Mouse (Mus musculus) frontal cortex, postnatal 25 days (tissue): ENCODE data around the gene Akr1cl.
A peak's percentile ranks its signal among the peaks of the same experiment; 100 is the strongest.

Experiments used
- DNase-seq, 2 experiments: peaks; one replicate each; pipeline ENCODE4 v3.0.0; 2022; ENCODE audit warnings: low spot score in 2 of 2

Gene Akr1cl

DNA sequence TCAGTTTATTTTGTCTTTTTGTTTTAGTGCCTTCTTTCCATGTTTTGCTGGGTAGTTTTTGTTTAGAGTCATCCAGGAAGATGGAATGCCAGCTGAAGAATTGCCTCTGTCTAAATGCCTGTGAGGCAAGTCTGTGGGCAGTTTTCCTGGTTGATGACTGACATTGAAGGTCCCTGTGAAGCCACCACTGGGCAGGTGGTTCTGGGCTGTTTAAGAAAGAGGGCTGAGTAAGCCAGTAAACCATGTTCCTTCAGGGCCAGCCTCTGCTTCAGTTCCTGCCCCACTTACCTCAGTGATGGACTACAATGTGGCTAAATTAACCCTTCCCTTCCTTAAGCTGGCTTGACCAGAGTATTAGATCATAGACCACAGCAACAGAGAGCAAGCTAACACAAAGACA lies 44.4 kb downstream of the Akr1cl start:
- DNase-seq: no peak

DNA sequence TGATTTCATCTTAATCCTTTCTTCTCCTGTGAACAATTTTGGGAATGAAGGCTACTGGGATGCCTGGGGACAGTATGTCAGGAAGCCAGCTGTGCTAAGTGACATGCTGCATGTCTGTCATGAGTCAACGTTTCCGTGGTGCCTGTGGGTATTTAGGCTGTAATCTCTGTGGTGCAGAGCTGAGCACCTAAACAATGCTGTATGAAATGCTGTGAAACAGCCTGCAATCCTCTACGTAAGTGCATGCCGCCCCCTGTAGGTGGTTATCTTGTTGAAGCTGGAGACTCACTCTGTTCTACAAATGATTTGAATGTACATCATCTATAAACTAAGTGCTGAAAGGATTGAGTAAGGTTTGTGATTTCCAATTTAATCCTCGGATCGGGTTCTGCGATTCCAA lies 46.4 kb downstream of the Akr1cl start:
- peak; percentile 54 to 61 for DNase-seq

DNA sequence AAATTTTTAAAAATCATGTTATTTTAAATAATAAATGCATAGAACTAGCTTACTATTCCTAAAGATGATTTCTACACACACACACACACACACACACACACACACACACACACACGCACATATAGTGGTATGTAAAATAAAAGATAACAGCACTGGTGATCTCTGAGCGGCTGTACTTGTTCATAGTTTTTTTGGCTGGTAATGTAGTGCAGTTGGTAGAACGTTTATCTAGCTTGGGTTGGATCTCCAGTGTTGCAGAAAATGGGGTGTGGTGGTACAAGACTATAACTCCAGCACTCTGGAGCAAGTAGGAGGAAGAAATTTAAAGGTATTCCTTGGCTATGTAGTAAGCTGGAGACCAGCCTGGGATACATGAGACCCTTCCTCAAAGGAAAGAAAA lies 49.3 kb downstream of the Akr1cl start:
- DNase-seq: no peak

DNA sequence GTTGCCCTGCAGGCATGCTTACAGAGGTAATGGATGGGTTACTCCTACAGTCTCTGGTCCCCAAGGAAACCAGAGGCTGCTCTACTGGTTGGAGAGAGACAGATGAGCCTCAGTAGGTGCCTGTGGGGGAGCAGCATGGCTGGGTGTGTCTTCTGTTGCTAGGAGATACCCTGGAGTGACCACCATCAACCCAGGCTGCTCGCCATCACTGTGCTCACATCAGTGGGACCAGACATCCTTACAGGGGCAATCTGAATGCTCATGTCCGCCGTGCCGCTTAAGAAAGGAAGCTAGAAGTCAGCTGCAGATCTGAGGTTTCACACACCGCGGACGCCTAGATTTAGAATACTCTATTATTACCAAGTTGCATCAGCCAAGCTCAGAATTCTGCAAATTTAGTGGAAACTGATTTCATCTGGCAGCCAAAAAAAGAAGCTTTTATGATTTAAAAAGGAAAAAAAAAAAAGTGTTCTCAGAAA lies 54.2 kb downstream of the Akr1cl start:
- peak; percentile 22 to 28 for DNase-seq

DNA sequence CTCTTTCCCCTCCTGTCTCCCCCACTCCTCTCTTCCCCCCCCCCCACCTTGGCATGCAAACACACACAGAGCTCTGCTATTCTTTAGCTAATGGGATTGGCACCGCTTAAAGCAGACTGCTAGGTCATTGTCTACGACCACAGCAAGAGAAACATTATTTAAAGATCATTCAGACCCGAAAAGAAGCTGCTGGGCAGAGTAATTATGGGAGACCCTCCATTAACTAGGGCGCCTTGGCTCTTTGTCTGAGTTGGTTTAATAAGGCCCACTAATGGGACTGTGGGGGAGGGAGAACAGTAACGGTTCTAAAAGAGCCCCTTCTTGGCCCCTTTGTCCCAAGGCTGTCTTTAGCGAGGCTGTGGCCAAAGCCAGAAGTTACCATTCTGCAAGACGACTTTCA lies 57.2 kb downstream of the Akr1cl start:
- DNase-seq: no peak

DNA sequence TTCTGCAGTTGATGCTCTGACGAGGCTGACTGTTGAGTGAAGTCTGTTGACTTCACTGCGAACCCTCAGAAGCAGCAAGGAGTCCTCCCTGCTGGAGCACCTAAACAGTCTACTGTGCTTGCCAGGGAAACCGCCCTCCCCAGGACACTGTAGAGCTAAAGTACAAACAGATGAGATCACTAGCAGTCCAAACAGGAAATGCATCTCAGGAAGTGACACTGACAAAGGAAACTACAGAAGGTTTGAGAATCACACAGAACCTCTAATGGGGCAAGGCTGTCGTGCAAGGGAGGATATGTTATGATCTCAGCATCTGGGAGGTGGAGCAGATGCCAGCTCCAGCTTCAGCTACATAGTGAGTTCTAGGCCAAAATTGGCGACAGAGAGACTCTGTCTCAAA lies 61.9 kb downstream of the Akr1cl start:
- DNase-seq: no peak
